Mouse (Mus musculus): Measurements from ENCODE around the gene Slc44a3. TPM values are rescaled to one million over a fixed set of nuclear protein-coding genes. Genes with fewer than 3 reads are reported as not detected.
A peak's percentile ranks its signal among the peaks of the same experiment; 100 is the strongest.

Gene Slc44a3
- polyA plus RNA-seq, 1 experiment from 2014 or later = 0.77 TPM

DNA sequence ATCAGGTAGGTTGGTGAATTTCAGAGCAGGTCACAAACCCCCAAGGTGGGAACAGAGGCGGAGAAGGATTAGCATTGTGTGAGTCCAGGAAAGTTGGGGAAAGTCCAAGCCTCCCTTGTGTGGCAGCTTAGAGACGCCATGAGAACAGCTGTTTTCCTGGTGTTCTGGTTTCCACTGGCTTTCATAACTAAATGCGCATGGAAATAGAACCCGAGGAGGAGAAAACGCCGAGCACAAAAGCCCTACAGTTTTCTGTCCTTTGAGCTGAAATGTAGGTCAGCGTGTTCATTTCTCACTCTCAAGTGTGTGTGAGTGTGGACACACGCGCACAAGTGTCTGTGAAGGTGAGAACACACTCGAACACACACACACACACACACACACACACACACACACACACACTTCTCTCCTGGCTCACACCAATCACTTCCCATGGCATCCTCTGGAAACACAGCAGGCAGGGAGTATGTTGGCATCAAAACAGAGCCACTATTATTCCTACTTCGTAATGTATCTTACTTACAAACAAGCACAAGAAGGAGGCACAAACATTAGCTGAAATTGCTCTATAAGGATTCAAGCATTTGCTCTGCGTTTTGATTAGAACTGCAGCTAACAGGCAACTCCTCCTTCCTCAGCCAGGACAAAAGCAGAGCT is 42.6 kb downstream of the Slc44a3 start:
- peak overlapping the region; percentile 0; the same call in 1 of the 2 replicates for H3K27ac ChIP-seq (replicated peaks)
- no peak overlapping the region for H3K4me3 ChIP-seq
- H3K4me2 ChIP-seq = no peak overlapping the region
- no peak for ATAC-seq (ENCODE audit: low read depth)
- peaks cover 26% of the 10 kb centered on the region for H3K4me1 ChIP-seq (replicated peaks)
- H3K27me3 ChIP-seq = no peaks in the 10 kb centered on the region
- no peak overlapping the region for H3K9ac ChIP-seq
- H3K36me3 ChIP-seq = no peaks in the 10 kb centered on the region
- WGBS = 49% methylated on average over 12 of the region's 12 CpGs
- H3K9me3 ChIP-seq = no peaks in the 10 kb centered on the region

DNA sequence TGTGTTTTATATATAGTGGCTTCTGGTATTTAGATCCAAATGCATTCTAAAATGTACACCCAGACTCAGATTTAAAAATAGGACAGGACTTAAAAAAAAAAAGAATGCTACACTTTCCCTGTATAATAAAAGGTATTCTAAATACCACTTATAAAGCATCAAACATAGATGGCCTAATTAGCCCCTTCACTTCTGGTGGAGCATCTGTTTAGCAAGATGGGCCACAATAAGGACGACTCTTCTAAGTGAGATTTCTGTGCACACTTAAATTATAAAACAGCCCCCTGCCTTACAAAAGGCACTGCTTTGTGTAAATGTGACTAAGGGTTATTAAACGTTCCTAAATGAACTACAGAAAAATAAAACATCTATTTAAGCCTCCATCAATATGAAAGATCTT is 47.0 kb downstream of the Slc44a3 start:
- Histone ChIP-seq H3K9ac (no peak overlapping the region), H3K4me3 (no peak overlapping the region), H3K4me2 (no peak overlapping the region), H3K27ac (replicated peaks) (no peak overlapping the region), H3K27me3 (no peaks in the 10 kb centered on the region), H3K9me3 (no peaks in the 10 kb centered on the region), H3K36me3 (no peaks in the 10 kb centered on the region), H3K4me1 (replicated peaks) (peaks cover 39% of the 10 kb centered on the region)
- WGBS = 44% methylated on average over 2 of the region's 2 CpGs
- no peak for ATAC-seq (ENCODE audit: low read depth)

DNA sequence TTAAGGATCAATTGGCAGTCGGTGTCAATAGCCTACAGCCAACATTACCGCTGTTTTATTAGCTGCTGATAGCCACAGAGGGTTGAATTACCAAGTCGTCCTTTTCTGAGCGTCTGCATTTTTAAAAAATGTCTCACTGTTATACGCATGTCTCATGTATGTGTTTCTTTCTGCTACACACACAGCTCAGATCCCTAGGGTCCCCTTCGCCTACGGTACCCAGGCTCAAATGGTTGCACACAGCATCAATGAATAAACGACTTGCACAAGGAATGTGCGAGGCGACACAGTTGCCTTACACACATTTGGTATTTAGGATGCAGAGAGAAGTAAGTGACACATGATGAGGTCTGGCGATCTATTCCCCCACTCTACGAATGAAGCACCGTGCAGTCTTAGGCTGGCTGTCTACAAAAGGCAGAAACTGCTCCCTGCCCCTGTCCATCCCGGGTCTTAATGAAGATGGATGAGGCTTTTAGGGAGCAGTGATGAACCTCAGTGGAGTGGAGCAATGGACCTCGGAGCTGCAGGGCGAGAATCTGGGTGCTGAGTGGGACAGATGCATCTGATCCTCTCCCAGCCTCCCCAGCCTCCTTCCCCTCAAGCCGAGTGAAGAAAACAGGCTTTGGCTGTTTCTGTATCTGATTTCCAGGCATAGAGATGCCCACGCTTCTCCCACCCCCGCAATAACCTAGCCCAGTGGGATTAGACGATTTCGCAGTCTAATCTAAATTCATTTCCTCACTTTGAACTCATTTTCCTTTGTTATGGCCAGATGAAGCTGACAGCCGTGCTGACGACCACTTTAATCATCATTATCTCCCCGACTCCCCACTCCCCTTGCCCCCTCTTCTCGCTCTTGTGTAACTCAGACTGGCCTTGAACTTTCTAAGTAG is 48.7 kb downstream of the Slc44a3 start:
- no peaks in the 10 kb centered on the region; the same call in 1 of the 2 replicates for H3K27me3 ChIP-seq
- no peaks in the 10 kb centered on the region for H3K9me3 ChIP-seq
- ATAC-seq (ENCODE audit: low read depth) = peak; percentile 51
- H3K4me3 ChIP-seq = no peak overlapping the region
- WGBS = 14% methylated on average over 25 of the region's 25 CpGs
- H3K36me3 ChIP-seq = no peaks in the 10 kb centered on the region
- H3K4me2 ChIP-seq = peak overlapping the region; percentile 41
- H3K27ac ChIP-seq (replicated peaks) = peak overlapping the region; percentile 83
- peak overlapping the region; percentile 46; the same call in 1 of the 2 replicates for H3K9ac ChIP-seq
- H3K4me1 ChIP-seq (replicated peaks) = peaks cover 37% of the 10 kb centered on the region

DNA sequence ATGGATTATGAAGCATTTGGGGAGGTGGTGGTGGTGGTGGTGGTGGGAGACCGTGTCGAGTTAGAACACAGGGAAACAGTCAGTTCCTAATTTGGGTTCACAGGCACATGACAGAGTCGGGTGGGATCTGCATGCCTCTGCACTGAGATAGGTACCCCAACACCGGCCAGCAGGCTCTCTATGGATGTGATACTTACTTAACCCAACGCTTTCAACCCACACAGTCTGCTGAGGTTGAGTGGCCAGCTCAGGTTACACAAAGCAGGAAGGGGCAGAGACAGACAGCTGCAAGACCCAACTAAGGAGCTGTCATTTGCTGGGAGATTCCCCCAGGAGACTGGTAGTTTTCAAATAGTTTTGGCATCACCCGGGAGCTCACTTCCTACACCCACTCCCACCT is 50.6 kb downstream of the Slc44a3 start:
- H3K4me3 ChIP-seq = no peak overlapping the region
- H3K4me1 ChIP-seq (replicated peaks) = peaks cover 37% of the 10 kb centered on the region
- H3K36me3 ChIP-seq = no peaks in the 10 kb centered on the region
- H3K27ac ChIP-seq (replicated peaks) = no peak overlapping the region
- no peak for ATAC-seq (ENCODE audit: low read depth)
- 46% methylated on average over 6 of the region's 6 CpGs for WGBS
- no peaks in the 10 kb centered on the region for H3K9me3 ChIP-seq
- H3K4me2 ChIP-seq = no peak overlapping the region
- no peak overlapping the region for H3K9ac ChIP-seq
- H3K27me3 ChIP-seq = no peaks in the 10 kb centered on the region; the same call in 1 of the 2 replicates

DNA sequence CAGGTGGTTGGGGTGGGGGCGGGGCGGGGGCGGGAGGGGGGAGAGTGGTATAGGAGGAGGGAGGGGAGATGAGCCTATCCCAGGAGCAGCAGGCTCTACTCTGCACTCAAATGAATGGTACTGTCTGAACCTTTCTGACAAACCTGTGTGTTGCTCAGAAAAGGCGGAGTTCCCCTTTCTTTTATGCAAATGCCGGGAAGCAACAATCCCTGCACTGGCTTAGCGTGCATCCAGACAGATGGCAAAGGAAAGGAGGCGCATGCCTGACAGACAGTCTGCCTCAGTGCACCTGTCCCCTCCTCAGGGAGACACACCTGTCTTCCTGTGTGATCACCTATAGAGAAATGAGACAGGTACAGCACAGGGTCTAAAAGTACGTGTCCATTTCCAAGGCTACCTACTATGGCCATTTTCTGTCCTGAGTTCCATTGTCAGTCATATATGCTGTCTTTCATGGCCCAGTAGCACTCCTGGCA is 51.2 kb downstream of the Slc44a3 start:
- Histone ChIP-seq H3K4me2 (no peak overlapping the region), H3K27ac (replicated peaks) (no peak overlapping the region), H3K9ac (no peak overlapping the region), H3K27me3 (no peaks in the 10 kb centered on the region; the same call in 1 of the 2 replicates), H3K4me3 (no peak overlapping the region), H3K36me3 (no peaks in the 10 kb centered on the region), H3K4me1 (replicated peaks) (peaks cover 37% of the 10 kb centered on the region), H3K9me3 (no peaks in the 10 kb centered on the region)
- no peak for ATAC-seq (ENCODE audit: low read depth)
- WGBS = 62% methylated on average over 8 of the region's 8 CpGs

DNA sequence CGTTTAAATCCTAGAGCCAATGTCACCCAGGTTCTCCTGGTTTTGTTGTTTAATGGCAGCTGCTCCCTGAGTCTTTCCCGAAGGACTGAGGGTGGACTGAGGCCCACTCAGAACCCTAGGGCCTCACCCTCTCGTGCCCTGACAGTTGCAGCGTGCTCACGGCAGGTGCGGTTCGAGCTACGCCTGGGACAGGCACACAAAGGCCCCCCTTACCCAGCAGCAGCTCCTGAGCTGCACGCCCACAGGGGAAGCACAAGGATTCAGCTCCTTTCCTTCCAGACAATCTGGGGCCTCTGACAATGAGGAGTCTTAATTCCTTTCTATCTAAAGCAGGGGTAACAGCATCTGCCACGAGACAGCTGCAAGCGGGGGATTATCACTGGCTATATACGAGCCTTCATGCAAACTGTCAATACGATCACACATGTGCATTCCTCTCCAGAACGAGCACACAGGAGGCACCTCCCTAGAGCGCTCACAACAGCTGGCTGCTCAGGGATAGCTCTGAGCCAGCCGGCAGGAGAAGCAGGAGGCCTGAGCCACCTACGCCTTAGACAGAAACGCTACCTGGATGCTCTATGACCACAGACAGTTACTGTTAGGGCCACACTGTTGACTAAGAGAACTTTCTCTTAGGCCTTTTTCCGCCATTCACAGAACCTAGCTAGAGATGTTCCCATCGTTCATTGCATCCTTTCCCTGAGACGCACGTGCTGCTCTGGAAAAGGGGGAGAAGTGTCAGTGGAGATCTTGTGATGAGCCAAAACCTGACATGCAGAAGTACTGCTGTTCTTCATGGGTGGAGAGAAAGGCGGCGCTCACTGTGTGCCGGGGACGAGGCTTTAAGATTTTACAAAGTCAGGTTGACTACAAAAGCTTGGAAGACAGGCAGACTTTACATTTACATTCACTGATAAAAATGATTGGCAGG is 51.9 kb downstream of the Slc44a3 start:
- H3K9me3 ChIP-seq = no peaks in the 10 kb centered on the region
- H3K4me1 ChIP-seq (replicated peaks) = peaks cover 37% of the 10 kb centered on the region
- no peaks in the 10 kb centered on the region; the same call in 1 of the 2 replicates for H3K27me3 ChIP-seq
- H3K9ac ChIP-seq = no peak overlapping the region
- H3K27ac ChIP-seq (replicated peaks) = peak overlapping the region; percentile 71
- no peak overlapping the region for H3K4me3 ChIP-seq
- 62% methylated on average over 26 of the region's 26 CpGs for WGBS
- no peaks in the 10 kb centered on the region for H3K36me3 ChIP-seq
- no peak overlapping the region for H3K4me2 ChIP-seq
- no peak for ATAC-seq (ENCODE audit: low read depth)

DNA sequence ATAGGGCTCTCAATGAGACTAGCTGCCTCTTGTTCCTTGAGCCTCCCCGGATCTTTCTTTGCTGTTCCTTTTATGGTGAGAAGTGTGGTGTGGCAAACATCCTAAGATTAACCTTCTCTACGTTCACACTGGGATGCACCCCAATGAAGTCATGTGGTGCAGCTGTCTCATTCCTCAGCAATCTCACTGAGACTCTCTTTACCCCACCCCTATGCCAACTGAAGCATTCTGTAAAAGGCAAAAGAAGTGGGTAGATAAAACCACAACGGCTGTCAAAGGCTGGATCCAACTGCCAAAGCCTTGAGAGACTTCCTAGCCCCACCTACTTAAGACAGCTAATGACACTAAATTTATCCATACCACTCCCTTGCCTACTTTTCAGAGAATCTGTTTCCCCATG is 57.5 kb downstream of the Slc44a3 start:
- Histone ChIP-seq H3K4me3 (no peak overlapping the region), H3K27me3 (no peaks in the 10 kb centered on the region; the same call in 1 of the 2 replicates), H3K9me3 (no peaks in the 10 kb centered on the region), H3K4me1 (replicated peaks) (peaks cover 8% of the 10 kb centered on the region; the same call in 1 of the 2 replicates), H3K27ac (replicated peaks) (no peak overlapping the region), H3K4me2 (no peak overlapping the region), H3K36me3 (no peaks in the 10 kb centered on the region), H3K9ac (no peak overlapping the region)
- ATAC-seq (ENCODE audit: low read depth) = no peak
- 69% methylated on average over 3 of the region's 3 CpGs for WGBS

DNA sequence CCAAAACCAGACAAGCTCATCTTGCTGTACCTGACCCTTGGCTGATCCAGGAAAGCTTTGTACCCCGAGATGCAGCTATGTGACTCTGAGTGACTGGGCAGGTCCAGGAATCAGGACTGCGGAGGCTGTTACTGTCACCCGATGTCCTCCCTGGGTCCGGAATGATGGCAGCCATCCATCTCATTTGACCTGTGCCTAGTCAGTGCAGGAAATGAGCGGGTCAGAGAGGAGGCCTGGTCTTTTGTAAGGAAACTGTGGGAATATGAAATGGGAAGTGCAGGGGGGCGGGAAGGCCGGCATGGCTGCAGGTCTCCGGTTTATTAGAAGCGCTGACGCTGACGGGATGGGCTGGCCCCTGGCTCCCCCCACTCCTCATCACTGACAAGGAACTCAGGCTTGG is 60.5 kb downstream of the Slc44a3 start:
- Histone ChIP-seq H3K9me3 (no peaks in the 10 kb centered on the region), H3K4me3 (no peak overlapping the region), H3K27me3 (no peaks in the 10 kb centered on the region), H3K36me3 (no peaks in the 10 kb centered on the region), H3K4me2 (no peak overlapping the region), H3K4me1 (replicated peaks) (peaks cover 13% of the 10 kb centered on the region), H3K27ac (replicated peaks) (no peak overlapping the region), H3K9ac (no peak overlapping the region)
- no peak for ATAC-seq (ENCODE audit: low read depth)
- WGBS = 73% methylated on average over 11 of the region's 11 CpGs

DNA sequence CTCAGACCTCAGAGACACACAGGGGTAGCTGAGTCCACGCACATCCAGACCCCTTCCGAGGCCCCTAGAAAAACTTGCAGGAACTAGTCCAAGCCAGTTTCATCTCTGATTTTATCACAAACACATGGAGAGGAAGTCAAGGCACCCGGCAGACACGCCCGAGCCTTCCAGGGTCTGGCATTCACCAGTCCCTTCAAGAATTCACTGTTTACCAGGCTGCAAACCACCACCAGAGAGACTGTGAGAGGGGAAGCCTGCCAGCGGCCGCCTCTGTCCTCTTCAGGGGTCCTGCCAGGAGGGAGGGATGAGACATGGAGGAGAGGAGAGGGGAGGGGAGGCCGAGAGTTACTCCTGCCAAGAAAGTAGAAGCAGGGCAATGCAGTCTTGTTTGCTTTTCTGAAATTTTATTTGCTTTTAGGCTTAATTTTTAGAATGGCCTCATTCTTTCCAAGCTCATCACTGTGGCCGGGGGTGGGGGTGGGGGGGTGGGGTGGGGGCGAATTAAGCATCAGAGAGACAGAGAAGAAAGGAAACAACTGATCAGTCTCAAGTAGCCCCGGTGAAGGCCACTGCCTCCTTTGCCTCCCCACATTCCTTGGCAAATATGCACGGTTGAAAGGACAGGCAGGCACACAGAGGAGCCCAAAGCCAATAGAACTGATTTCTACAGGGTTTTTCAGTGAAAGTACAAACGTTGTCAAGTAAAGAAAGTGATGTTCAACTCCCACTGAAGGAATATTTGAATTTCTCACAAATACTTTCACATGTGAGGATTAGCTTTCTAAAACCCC is 62.8 kb downstream of the Slc44a3 start:
- Histone ChIP-seq H3K27ac (replicated peaks) (peak overlapping the region; percentile 70), H3K4me2 (peak overlapping the region; percentile 17; the same call in 1 of the 2 replicates), H3K36me3 (no peaks in the 10 kb centered on the region), H3K9ac (no peak overlapping the region), H3K4me1 (replicated peaks) (peaks cover 31% of the 10 kb centered on the region), H3K27me3 (no peaks in the 10 kb centered on the region), H3K9me3 (no peaks in the 10 kb centered on the region), H3K4me3 (no peak overlapping the region)
- 7% methylated on average over 13 of the region's 13 CpGs for WGBS
- peak; percentile 83 for ATAC-seq (ENCODE audit: low read depth)

DNA sequence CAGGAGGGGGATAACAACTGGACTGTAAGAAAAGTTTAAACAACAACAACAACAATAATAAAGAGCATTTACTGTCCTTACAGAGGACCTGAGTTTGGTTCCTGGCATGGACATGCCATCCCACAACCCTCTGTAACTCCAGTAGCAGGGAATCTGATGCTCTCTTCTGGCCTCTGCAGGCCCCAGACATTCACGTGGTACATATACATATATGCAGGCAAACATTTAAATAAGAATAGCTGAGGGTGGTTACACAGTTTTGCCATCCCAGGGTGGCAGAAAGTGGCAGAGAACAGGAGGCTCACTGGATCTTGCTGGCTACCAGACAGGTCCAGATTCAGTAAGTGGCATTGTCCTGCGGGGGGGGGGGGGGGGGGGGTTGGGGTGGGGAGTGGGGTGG is 64.1 kb downstream of the Slc44a3 start:
- Histone ChIP-seq H3K9ac (no peak overlapping the region), H3K9me3 (no peaks in the 10 kb centered on the region), H3K4me2 (no peak overlapping the region), H3K4me3 (no peak overlapping the region), H3K4me1 (replicated peaks) (peaks cover 37% of the 10 kb centered on the region), H3K27ac (replicated peaks) (no peak overlapping the region), H3K27me3 (no peaks in the 10 kb centered on the region), H3K36me3 (no peaks in the 10 kb centered on the region)
- WGBS = 15% methylated on average over 1 of the region's 2 CpGs
- no peak for ATAC-seq (ENCODE audit: low read depth)

DNA sequence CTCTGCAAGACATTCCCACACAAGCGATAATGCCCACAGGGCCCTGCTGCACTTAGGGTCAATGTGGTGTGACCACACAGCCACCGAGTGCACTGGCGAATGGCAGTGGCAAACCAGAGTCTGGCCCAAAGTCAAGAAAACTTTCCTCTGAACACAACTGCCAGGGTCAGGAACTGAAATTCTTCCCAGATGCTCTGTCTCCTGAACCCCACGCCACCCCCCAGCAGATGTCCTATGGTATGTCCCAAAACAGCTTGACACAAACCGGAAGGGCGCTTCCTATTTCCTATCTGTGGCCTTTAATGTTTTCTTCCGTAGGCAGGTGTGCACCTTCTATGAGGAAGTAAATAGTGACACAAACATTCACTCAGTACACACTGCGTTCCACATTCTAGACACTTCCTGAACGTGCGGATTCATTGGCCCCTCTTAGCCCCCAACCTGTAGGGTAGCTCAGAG is 65.1 kb downstream of the Slc44a3 start:
- 80% methylated on average over 10 of the region's 10 CpGs for WGBS
- no peak for ATAC-seq (ENCODE audit: low read depth)

More for the DNA sequence above, 65.1 kb downstream of the Slc44a3 start:
- Histone ChIP-seq H3K36me3 (no peaks in the 10 kb centered on the region), H3K27me3 (no peaks in the 10 kb centered on the region), H3K4me3 (no peak overlapping the region), H3K27ac (replicated peaks) (no peak overlapping the region), H3K9me3 (no peaks in the 10 kb centered on the region), H3K4me1 (replicated peaks) (peaks cover 37% of the 10 kb centered on the region), H3K9ac (no peak overlapping the region), H3K4me2 (no peak overlapping the region)
